Mouse (Mus musculus) adipose tissue, adult 10 weeks (tissue): ENCODE measurements around the gene 4931406C07Rik. TPM values are rescaled to one million over a fixed set of nuclear protein-coding genes. Genes with fewer than 3 reads are reported as not detected.

Experiments used
- polyA plus RNA-seq: library from polyadenylated mRNA; stranded (reverse); fragments of 350-450 nt; fragmentation: Illumina TruSeq; extraction: RNeasy Lipid Tissue Mini Kit (QIAGEN cat#74804); gene quantifications from one replicate; pipeline ENCODE4 v1.2.3, GENCODE M21; 2014; ENCODE audit warnings: low read depth, low replicate concordance

The 4931406C07Rik gene
- polyA plus RNA-seq: 66.6 TPM

DNA sequence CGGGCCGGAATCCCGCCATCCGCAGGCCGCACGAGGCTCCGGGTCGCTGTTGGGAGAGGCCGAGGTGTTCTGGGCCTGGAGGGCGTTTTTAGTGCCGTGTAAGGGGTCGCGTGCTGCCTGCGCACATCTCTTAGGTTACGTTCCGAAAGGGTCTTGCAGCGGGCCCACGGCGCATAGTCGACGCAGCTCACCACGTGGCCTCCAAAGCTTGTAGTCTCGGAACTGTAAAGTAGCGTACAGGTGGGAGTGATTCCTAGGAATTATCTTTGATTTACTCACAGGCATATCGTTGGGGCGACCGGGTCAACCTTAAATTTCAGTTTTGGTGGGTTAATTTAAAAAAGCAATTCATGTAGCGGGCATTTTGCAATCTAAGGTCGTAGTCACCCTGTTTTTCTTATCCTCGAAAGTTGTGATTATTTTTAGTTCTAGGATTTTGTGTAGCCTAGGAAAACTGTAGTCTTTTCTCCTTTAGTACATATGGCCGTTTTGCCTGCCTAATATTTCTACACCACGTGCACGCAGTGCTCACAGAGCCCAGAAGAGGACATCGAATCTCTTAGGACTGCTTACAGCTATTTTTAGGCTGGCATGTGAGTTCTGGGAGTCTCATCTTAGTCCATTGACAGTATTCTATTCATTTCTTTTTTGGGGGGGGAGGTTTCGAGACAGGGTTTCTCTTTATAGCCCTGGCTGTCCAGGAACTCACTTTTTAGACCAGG lies at the start of gene 4931406C07Rik:
4931406C07Rik (minus strand) TSS at position 51 of the 722 bp plus-strand sequence.

DNA sequence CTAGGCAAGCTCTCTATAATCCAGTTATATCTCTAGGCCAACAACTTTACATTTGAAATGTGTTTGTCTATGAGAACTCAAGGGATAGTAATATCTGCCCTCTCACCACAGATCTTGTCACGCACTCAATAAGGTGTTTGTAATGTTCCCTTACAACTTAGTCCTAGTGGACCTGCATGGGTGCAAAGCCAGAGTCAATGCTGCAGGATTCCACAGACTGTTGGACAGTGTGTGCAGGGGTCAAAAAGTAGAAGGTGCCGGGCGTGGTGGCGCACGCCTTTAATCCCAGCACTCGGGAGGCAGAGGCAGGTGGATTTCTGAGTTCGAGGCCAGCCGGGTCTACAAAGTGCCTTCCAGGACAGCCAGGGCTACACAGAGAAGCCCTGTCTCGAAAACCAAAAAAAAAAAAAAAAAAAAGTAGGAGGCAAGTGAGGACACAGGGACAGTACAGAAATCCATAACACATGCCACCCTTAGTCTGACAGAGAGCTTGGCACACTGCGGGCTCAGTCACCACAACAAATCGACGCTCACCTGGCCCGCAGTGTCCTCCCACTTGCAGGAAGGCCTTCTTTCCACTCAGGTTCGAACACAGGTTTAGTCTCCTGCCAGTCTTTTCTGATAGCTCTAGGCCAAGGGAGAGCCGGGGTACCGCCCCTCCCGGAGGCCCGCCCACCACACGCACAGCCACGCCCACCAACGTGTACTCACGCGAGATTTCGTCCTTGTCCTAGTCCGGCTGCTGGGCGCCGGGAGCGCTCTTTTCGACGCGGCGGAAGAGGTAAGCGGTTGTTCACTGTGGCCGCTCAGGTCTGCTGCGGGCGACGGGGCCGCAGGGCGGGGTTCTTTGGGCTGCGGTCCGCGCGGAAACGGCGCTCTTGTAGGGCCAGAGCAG lies 498 bp downstream of the 4931406C07Rik start, which contains the start of gene Taf1d:
Taf1d (plus strand) TSS at position 712 of the 895 bp plus-strand sequence.

DNA sequence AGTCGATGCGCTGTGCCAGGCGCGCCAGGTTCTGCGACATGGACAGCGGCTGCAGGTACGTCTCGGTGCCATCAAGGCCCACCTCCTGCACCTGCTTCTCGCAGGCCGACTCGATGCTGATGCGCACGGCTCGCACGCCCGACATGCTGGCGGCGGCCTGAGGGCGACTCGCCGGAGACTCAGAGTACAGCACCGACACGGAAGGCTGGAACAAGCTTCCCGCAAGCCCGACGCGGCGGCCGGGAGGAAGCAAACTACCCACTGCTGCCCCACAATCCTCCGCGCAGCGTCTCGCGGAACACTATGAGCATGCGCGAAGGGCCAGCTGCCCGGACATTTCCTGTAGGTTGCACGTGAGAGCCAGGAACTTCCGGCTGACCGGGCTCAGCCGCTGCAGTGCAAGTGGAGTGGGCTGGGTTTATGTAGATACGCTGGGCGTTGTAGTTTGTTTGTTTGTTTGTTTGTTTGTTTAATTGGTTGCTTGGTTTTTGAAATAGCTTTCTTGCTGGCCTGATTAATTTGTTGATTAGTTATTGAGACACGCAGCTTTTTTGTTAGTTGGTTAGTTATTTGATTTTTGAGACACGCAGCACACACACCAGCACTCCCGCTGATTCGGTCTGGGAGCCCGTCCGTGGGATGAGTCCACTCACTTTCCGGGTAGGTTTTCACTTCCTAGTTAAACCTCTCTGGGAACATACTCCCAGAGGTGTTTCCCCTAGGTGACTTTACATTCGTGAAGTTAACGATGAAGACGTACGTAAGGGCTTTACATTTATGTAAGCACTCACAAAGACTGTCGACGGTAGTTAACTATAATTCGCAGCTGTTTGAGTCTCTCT lies 26.4 kb downstream of the 4931406C07Rik start, which contains the start of gene Med17:
Med17 (minus strand) TSS at position 283 of the 842 bp plus-strand sequence.

DNA sequence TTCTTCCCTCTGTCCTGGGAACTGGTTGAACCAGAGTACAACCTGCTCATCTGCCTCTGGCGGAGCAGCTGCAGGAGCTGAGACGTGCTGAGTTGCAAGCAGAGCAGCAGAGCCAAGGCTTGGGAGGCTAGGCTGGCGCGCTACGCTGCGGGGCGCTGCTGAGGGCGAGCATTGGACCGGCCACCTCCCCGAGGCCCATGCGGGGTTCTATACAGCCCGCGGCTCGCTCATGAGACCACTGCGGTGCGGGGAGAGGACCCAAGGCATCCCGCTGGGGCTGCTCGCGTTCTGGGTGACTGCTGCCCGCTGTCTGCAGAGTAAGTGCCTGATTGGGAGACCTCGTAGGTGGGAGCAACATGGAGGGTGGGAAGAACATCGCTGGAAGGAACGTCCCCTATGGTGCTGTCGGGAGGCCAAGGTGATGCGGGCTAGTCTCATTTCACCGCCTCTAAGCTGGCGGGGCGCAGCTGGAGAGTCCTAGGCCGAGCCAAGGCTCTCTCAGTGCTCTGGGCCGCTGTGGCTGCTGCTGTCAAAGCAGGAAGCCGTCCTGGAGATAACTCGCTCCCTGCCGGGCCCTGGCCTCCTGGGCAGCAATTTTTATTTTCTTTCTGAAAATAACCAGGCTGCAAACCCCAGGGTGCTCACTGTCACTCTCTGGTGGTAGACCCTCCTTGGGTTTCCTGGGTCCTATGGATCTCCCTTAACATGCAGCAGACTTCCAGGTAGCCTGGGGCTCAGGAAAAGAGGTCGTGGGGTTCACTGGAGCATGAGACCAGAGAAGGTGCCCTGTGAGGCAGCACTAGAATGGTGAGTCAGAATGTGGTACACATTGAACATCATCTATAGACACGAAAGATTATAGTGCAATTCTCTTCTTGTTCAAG lies 67.0 kb downstream of the 4931406C07Rik start, which contains the start of gene Vstm5:
Vstm5 (plus strand) TSS at position 4 of the 884 bp plus-strand sequence.

Other genes with a start within 250 kb of the 4931406C07Rik start
- 0.20 TPM for gene Hephl1, start 194.3 kb downstream of the 4931406C07Rik start, polyA plus RNA-seq
- 5.3 TPM for gene Vstm5, start 67.4 kb downstream of the 4931406C07Rik start, polyA plus RNA-seq
- 22.7 TPM for gene Med17, start 26.5 kb downstream of the 4931406C07Rik start, polyA plus RNA-seq
- 33.9 TPM for gene Taf1d, start 234 bp downstream of the 4931406C07Rik start, polyA plus RNA-seq
- gene Cep295, start 51.3 kb upstream of the 4931406C07Rik start, polyA plus RNA-seq: 10.8 TPM
- 34.5 TPM for gene Smco4, start 187.0 kb upstream of the 4931406C07Rik start, polyA plus RNA-seq